8 mouse cellular contexts compared by ENCODE assay signal in genomic region chr8:125557391-125558108, GRCm38 (mm10). TPM values are rescaled to one million over a fixed set of nuclear protein-coding genes. Genes with fewer than 3 reads are reported as not detected.
DNase-seq lines count a peak whose midpoint lies in the region; ATAC-seq lines count a peak whose summit lies in the region.

No protein-coding gene starts in this region.

- 28% methylated on average over 10 of the region's 10 CpGs for WGBS in heart, embryonic 13.5 days
- WGBS in midbrain, embryonic 12.5 days, result 84% methylated on average over 10 of the region's 10 CpGs

- 0 out of 2 replicates have a peak, but pooled peaks have one; percentile 20 for ATAC-seq in heart, embryonic 13.5 days (ENCODE audit: extremely low read depth, insufficient number of reproducible peaks, low FRiP score, low TSS enrichment)
- ATAC-seq in midbrain, embryonic 12.5 days (ENCODE audit: low FRiP score, low read depth), result no peak
- ATAC-seq in monocyte, adult 5-6 weeks (replicated peaks; ENCODE audit: insufficient number of reproducible peaks, low FRiP score, low TSS enrichment, poor library complexity, severe bottlenecking), result no peak

- peaks cover 4% of the 10 kb centered on the region; the same call in 1 of the 2 replicates for H3K36me3 ChIP-seq in heart, embryonic 13.5 days
- H3K36me3 ChIP-seq in midbrain, embryonic 12.5 days, result no peaks in the 10 kb centered on the region

- peak overlapping the region; percentile 67 for H3K4me2 ChIP-seq in heart, embryonic 13.5 days
- no peak overlapping the region; the same call in 1 of the 2 replicates for H3K4me2 ChIP-seq in midbrain, embryonic 12.5 days (replicated peaks)

- H3K9ac ChIP-seq in heart, embryonic 13.5 days, result peak overlapping the region; percentile 78
- 0 out of 2 replicates have a peak overlapping the region, but pooled peaks have one; percentile 12 for H3K9ac ChIP-seq in midbrain, embryonic 12.5 days (replicated peaks)

- H3K4me3 ChIP-seq in heart, embryonic 13.5 days, result no peak overlapping the region
- no peak overlapping the region for H3K4me3 ChIP-seq in midbrain, embryonic 12.5 days

- H3K9me3 ChIP-seq in heart, embryonic 13.5 days, result no peaks in the 10 kb centered on the region
- no peaks in the 10 kb centered on the region for H3K9me3 ChIP-seq in midbrain, embryonic 12.5 days

- no peak for DNase-seq in heart, postnatal 36 days
- DNase-seq in adrenal gland, postnatal 14 days, result peak; percentile 67
- DNase-seq in heart, postnatal 10 days, result peak; percentile 43
- DNase-seq in left cerebral cortex, adult 9 months (ENCODE audit: low spot score in 2 of 2), result no peak
- no peak for DNase-seq in layer of hippocampus, postnatal 10 days (ENCODE audit: low spot score in 2 of 2)

- H3K27ac ChIP-seq in heart, embryonic 13.5 days (replicated peaks), result peak overlapping the region; percentile 98
- peak overlapping the region; percentile 90 for H3K27ac ChIP-seq in midbrain, embryonic 12.5 days (replicated peaks)

- peaks cover 100% of the 10 kb centered on the region for H3K4me1 ChIP-seq in heart, embryonic 13.5 days
- H3K4me1 ChIP-seq in midbrain, embryonic 12.5 days, result peaks cover 54% of the 10 kb centered on the region

- H3K27me3 ChIP-seq in heart, embryonic 13.5 days (replicated peaks), result no peaks in the 10 kb centered on the region
- peaks cover 10% of the 10 kb centered on the region for H3K27me3 ChIP-seq in midbrain, embryonic 12.5 days

- intact Hi-C loops in heart, postnatal 36 days (cut with DNase I), result loop anchor here (2.0 kb wide), 1 partner anchor 23 kb away; no protein-coding TSS in a partner anchor
- intact Hi-C loops in heart, postnatal 10 days (cut with DNase I), result loop anchor here (5.0 kb wide), 1 partner anchor 35 kb away; no protein-coding TSS in a partner anchor

RNA-seq across cellular contexts. Expression of gene Sipa1l2, which starts 12.1 kb away (rescaled TPM):
- 19.7 and 20.2 TPM in 2 replicates for polyA plus RNA-seq in heart, embryonic 13.5 days (2015; fragmentation: Nextera tagmentation; extraction: Ambion mirVana)
- total RNA-seq in heart, postnatal 36 days (2021), result 10 to 100 TPM; 36.4 to 40.7 TPM
- 36.6 and 37.9 TPM in 2 replicates for total RNA-seq in adrenal gland, postnatal 14 days (2021)
- 10 to 100 TPM; 52.7 to 67.3 TPM for total RNA-seq in heart, postnatal 10 days (2021)
- 43.7 and 45.4 TPM in 2 replicates for polyA plus RNA-seq in midbrain, embryonic 12.5 days (2016; fragmentation: Nextera tagmentation; extraction: Ambion mirVana)
- total RNA-seq in layer of hippocampus, postnatal 10 days (2021), result 10 to 100 TPM; 29.9 to 31.2 TPM
- total RNA-seq in monocyte, adult 5-6 weeks (2017), result 14.4 to 15.8 TPM (median 15.8 TPM) in 3 replicates

Comparison
In these comparisons a context has a peak if more than half of its experiments do, and no peak if none do; other contexts are left out.
1. DNase-seq: peak in adrenal gland, postnatal 14 days (single experiment) and heart, postnatal 10 days (2 of 2); none in heart, postnatal 36 days (0 of 2), left cerebral cortex, adult 9 months (0 of 2) and layer of hippocampus, postnatal 10 days (0 of 2).